Mouse (Mus musculus) megakaryocyte progenitor cell, adult 5-6 weeks (primary cell): ENCODE results near the gene Gtf2e1. TPM values are rescaled to one million over a fixed set of nuclear protein-coding genes. Genes with fewer than 3 reads are reported as not detected.

ENCODE experiments used
- ATAC-seq: replicated peaks from 2 replicates; pipeline ENCODE4 v1.8.0; 2016; ENCODE audit warnings: mild to moderate bottlenecking, moderate TSS enrichment, inconsistent platforms; ENCODE audit not compliant: poor library complexity
- total RNA-seq, 2 experiments: library from RNA; stranded (forward) in 1 of 2; stranded (reverse) in 1 of 2; fragments of 157-497, 149-512 nt in 1 of 2; fragments of 200-1000 nt in 1 of 2; gene quantifications; 2 replicates each; pipeline versions ENCODE4 v1.2.3 to v1.2.4; 2015 to 2017

The Gtf2e1 gene
- total RNA-seq, 2 experiments from 2014 or later: 19.5 to 24.9 TPM

- no peak for ATAC-seq
These were observed 10.7 kb upstream of the Gtf2e1 start for GRCm38 (mm10) chr16:37550266-37550665.

- no peak for ATAC-seq
These were observed 6.7 kb upstream of the Gtf2e1 start for GRCm38 (mm10) chr16:37546312-37546711.

GRCm38 (mm10) chr16:37540776-37541175 is 1.2 kb upstream of the Gtf2e1 start:
- ATAC-seq: no peak

GRCm38 (mm10) chr16:37539240-37539610 is 364 bp downstream of the Gtf2e1 start:
- peak; percentile 51 for ATAC-seq

GRCm38 (mm10) chr16:37533369-37534068 is 6.1 kb downstream of the Gtf2e1 start:
- peak; percentile 55 for ATAC-seq

- no peak for ATAC-seq
These were observed 7.5 kb downstream of the Gtf2e1 start for GRCm38 (mm10) chr16:37532046-37532445.

GRCm38 (mm10) chr16:37530170-37530569 is 9.4 kb downstream of the Gtf2e1 start:
- no peak for ATAC-seq

GRCm38 (mm10) chr16:37526688-37527223 is 12.8 kb downstream of the Gtf2e1 start:
- no peak for ATAC-seq

- no peak for ATAC-seq
These were observed 14.5 kb downstream of the Gtf2e1 start for GRCm38 (mm10) chr16:37525121-37525520.

- no peak for ATAC-seq
These were observed 17.4 kb downstream of the Gtf2e1 start for GRCm38 (mm10) chr16:37522100-37522697.

- ATAC-seq: no peak
These were observed 19.2 kb downstream of the Gtf2e1 start for GRCm38 (mm10) chr16:37520190-37521040.

GRCm38 (mm10) chr16:37519721-37520120 is 19.9 kb downstream of the Gtf2e1 start:
- no peak for ATAC-seq

- ATAC-seq: no peak
These were observed 20.9 kb downstream of the Gtf2e1 start for GRCm38 (mm10) chr16:37518662-37519061.

- no peak for ATAC-seq
These were observed 21.9 kb downstream of the Gtf2e1 start for GRCm38 (mm10) chr16:37517596-37518211.

- no peak for ATAC-seq
These were observed 23.1 kb downstream of the Gtf2e1 start for GRCm38 (mm10) chr16:37516376-37516993.

GRCm38 (mm10) chr16:37514644-37515043 is 24.9 kb downstream of the Gtf2e1 start:
- ATAC-seq: no peak

- no peak for ATAC-seq
These were observed 28.1 kb downstream of the Gtf2e1 start for GRCm38 (mm10) chr16:37511489-37511888.

GRCm38 (mm10) chr16:37506751-37507150 is 32.8 kb downstream of the Gtf2e1 start:
- ATAC-seq: no peak

GRCm38 (mm10) chr16:37504517-37504916 is 35.1 kb downstream of the Gtf2e1 start:
- no peak for ATAC-seq

- no peak for ATAC-seq
These were observed 41.0 kb downstream of the Gtf2e1 start for GRCm38 (mm10) chr16:37498581-37498980.

GRCm38 (mm10) chr16:37495017-37495416 is 44.6 kb downstream of the Gtf2e1 start:
- no peak for ATAC-seq
